Mouse (Mus musculus) forebrain, postnatal 0 days (tissue): Measurements from ENCODE around the gene Eif3k. TPM values are rescaled to one million over a fixed set of nuclear protein-coding genes. Genes with fewer than 3 reads are reported as not detected.

Experiments
- ATAC-seq: fragments of 200-750 bp; cut with Nextera tagmentation; 2 replicates; pipeline ENCODE4 v1.8.0; 2017; ENCODE audit warnings: mild to moderate bottlenecking, moderate library complexity
- DNase-seq: peaks from one replicate; pipeline ENCODE4 v3.0.0-alpha.2; 2015
- H3K27ac ChIP-seq: fragments of 300-500 bp; sonication (generic); 2 replicates; pipeline ENCODE4 v1.5.1; 2014; ENCODE audit warnings: low read depth, mild to moderate bottlenecking, antibody characterized with exemption, low read length, moderate library complexity, mixed read lengths
- H3K27me3 ChIP-seq: fragments of 300-500 bp; sonication (generic); 2 replicates; pipeline ENCODE4 v1.6.1; 2014; ENCODE audit warnings: mild to moderate bottlenecking, low read length, mixed read lengths; ENCODE audit not compliant: insufficient read depth
- H3K36me3 ChIP-seq: fragments of 300-500 bp; sonication (generic); 2 replicates; pipeline ENCODE4 v1.6.1; 2014; ENCODE audit warnings: mild to moderate bottlenecking, moderate library complexity; ENCODE audit not compliant: insufficient read depth
- H3K4me1 ChIP-seq: fragments of 300-500 bp; sonication (generic); 2 replicates; pipeline ENCODE4 v1.6.1; 2014; ENCODE audit warnings: antibody characterized with exemption; ENCODE audit not compliant: insufficient read depth
- H3K4me2 ChIP-seq: fragments of 300-500 bp; sonication (generic); 2 replicates; pipeline ENCODE4 v1.6.1; 2014; ENCODE audit warnings: low read depth, mild to moderate bottlenecking, moderate library complexity
- H3K4me3 ChIP-seq: fragments of 300-500 bp; sonication (generic); 2 replicates; pipeline ENCODE4 v1.5.1; 2014; ENCODE audit warnings: low read depth, low read length, mixed read lengths
- H3K9ac ChIP-seq: fragments of 300-500 bp; sonication (generic); 2 replicates; pipeline ENCODE4 v1.6.1; 2014; ENCODE audit warnings: mild to moderate bottlenecking
- H3K9me3 ChIP-seq: fragments of 300-500 bp; sonication (generic); 2 replicates; pipeline ENCODE4 v1.6.1; 2016; ENCODE audit warnings: low read length
- CTCF ChIP-seq: sonication (generic); IDR thresholded peaks from 2 replicates; pipeline ENCODE4 v1.5.1; 2016; ENCODE audit warnings: antibody characterized with exemption, control low read depth, low read depth
- WGBS: fragments of 180-500 bp; shearing (Covaris S2); extraction: QIAGEN DNeasy Blood & Tissue Kit; methylation state at CpG from one replicate; pipeline ENCODE4 v1.1.7; 2014; 5-methylcytosine and 5-hydroxymethylcytosine counted together
- polyA plus RNA-seq: library from polyadenylated mRNA; unstranded; fragments of >200 nt; fragmentation: Nextera tagmentation; extraction: Ambion mirVana; gene quantifications from 2 replicates; pipeline ENCODE4 v1.2.1, GENCODE M21; 2015
- total RNA-seq: library from RNA; depleted of rRNA; stranded (reverse); fragments of >200 nt; gene quantifications from 2 replicates; pipeline ENCODE4 v1.2.3, GENCODE M21; 2014

The Eif3k gene
- total and polyA plus RNA-seq, 2 experiments from 2014 or later, result 318 to 360 TPM

DNA sequence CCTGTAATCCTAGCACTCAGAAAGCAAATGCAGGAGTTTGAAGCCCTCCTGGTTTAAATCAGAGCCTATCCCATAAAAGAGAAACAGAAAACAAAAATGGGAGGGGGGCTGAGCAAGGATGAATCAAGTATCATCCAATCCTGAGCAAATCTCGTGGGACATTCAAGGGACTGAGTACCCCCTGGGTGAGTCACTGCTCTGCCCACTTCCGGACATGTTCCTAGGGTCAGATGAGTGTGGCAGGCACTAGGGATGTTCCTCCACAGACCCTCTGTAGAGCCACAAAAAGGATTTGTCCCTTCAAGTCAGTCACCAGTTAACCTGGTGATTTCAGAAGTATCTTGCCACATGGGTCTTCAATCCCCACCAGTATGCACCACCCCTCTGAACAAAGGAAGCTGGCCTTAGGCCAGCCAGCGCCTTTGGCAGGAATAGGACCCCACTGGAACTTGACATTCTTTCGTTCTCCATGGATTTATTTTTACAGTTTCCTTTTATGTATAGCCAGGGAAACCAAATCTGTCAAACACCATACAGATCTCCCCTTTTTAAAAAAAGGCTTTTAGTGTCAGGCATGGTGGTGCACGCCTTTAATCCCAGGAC lies 26.3 kb downstream of the Eif3k start:
- Histone ChIP-seq H3K9ac (no peak overlapping the region), H3K27me3 (no peaks in the 10 kb centered on the region), H3K4me3 (no peak overlapping the region), H3K4me2 (no peak overlapping the region), H3K4me1 (peaks cover 16% of the 10 kb centered on the region), H3K9me3 (no peaks in the 10 kb centered on the region), H3K36me3 (no peaks in the 10 kb centered on the region), H3K27ac (no peak overlapping the region)
- ATAC-seq, result no peak
- DNase-seq, result no peak
- 33% methylated on average over 5 of the region's 5 CpGs for WGBS
- TF ChIP-seq CTCF, result no peak

DNA sequence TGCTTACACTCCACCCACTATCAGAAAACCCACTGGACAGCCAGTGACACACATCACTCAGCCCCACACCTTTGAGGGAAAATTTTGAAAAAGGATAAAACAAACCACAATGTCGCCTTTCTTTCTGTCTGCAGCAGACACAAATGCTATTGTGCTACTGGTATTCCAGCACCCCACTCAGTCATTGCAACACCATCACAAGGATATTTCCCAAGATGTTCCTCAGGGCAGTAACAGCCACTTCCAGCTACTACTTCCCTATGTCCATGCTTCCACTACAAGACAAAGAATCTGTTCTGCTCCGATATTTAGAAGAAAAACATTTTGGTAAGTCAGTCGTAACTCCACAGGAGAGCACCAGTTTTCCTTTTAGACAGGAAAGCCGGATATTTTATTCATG lies 26.9 kb downstream of the Eif3k start:
- Histone ChIP-seq H3K9me3 (no peaks in the 10 kb centered on the region), H3K4me3 (no peak overlapping the region), H3K36me3 (no peaks in the 10 kb centered on the region), H3K27me3 (no peaks in the 10 kb centered on the region), H3K4me1 (peaks cover 10% of the 10 kb centered on the region), H3K27ac (no peak overlapping the region), H3K4me2 (no peak overlapping the region), H3K9ac (no peak overlapping the region)
- DNase-seq (no peak), ATAC-seq (no peak)
- no peak for TF ChIP-seq CTCF
- 70% methylated on average over 4 of the region's 4 CpGs for WGBS

DNA sequence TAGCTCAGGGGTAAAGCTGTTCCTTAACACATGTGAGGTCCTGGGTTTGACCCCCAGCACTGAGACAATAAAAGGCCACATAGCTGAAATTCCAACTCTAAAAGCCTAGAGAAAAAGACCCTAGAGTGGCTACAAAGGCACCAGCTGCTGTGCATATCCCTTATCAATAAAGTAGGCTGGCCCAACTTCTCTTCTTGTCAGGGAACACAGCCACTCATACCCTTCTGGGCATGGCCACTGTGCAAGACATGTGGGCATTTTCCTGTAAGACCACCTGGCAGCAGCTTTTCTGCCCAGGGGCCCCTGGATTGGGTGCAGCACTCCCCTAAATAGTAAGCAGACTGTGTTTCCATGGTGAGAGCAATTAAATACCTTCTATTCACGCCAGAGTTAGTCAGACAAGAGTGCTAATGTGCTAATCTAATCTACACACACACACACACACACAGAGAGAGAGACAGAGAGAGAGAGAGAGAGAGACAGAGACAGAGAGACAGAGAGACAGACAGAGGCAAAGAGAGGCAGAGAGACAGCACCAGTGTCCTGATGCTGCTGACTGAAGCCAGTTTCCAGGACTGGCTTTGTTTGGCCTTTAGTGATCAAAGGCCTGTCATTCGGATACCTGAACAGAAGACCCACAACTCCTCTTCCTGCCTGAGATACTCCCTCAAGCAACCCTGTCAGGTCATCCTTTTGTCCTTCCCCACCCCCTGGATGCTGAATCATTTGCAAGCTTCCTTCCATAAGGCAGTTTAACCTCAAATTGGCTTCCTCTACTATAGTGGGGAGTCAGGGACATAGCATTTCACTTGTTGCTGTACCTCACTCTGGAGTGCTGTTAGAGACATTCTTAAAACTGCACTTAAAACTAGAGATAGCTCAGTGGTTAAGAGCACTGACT lies 27.9 kb downstream of the Eif3k start:
- ATAC-seq, result peak; percentile 54
- no peak for TF ChIP-seq CTCF
- Histone ChIP-seq H3K4me3 (no peak overlapping the region), H3K36me3 (no peaks in the 10 kb centered on the region), H3K9me3 (no peaks in the 10 kb centered on the region), H3K4me1 (peaks cover 8% of the 10 kb centered on the region; the same call in 1 of the 2 replicates), H3K27ac (peak overlapping the region; percentile 50; the same call in 1 of the 2 replicates), H3K27me3 (no peaks in the 10 kb centered on the region), H3K4me2 (no peak overlapping the region), H3K9ac (no peak overlapping the region)
- 10% methylated on average over 2 of the region's 2 CpGs for WGBS
- DNase-seq, result peak; percentile 24

DNA sequence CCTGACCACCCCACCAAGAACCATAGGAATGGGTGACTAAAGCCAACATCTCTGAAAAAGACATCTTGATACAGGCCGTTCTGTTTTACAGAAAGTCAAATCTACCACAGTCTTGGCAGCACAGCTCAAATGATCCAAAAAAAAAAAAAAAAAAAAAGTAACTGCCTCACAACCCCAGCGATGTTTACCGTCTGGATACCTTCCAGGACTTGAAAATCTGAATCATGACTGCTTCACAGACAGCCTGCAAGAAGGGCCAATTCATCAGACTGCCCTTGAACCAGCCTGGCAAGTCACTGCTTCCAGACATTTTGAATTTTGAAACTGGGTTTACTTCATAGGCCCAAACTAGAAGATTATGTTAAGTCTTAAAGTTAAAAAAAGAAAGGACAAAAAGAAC lies 28.9 kb downstream of the Eif3k start:
- no peak for ATAC-seq
- WGBS, result 13% methylated on average over 3 of the region's 3 CpGs
- H3K9ac ChIP-seq, result no peak overlapping the region
- H3K27me3 ChIP-seq, result no peaks in the 10 kb centered on the region
- no peaks in the 10 kb centered on the region for H3K9me3 ChIP-seq
- H3K4me2 ChIP-seq, result no peak overlapping the region
- no peak overlapping the region for H3K4me3 ChIP-seq
- no peaks in the 10 kb centered on the region for H3K36me3 ChIP-seq
- H3K27ac ChIP-seq, result no peak overlapping the region
- peak; percentile 26 for DNase-seq
- no peak for TF ChIP-seq CTCF
- peaks cover 8% of the 10 kb centered on the region; the same call in 1 of the 2 replicates for H3K4me1 ChIP-seq

DNA sequence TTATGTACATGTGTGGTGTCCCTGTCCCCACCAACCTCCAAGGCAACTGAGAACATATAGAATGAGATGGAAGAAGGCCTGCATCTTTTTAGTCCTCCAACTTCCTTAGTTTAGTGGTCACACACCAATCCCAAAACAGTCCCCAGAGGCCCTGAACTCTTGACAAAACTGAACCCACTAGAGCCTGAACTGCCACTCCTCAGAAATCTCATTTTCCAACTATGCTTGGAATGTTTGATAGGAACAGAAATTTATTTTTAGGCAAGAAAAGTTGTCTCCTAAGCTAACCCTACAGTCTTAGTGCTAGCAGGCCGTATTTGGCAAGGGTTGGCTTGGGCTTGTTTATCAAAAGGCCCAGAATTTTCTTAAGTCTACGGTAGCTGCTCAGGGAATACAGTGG lies 29.9 kb downstream of the Eif3k start:
- 89% methylated on average over 2 of the region's 2 CpGs for WGBS
- Histone ChIP-seq H3K27me3 (no peaks in the 10 kb centered on the region), H3K9ac (no peak overlapping the region), H3K4me3 (no peak overlapping the region), H3K27ac (no peak overlapping the region), H3K4me2 (no peak overlapping the region), H3K36me3 (no peaks in the 10 kb centered on the region), H3K4me1 (peaks cover 8% of the 10 kb centered on the region; the same call in 1 of the 2 replicates), H3K9me3 (no peaks in the 10 kb centered on the region)
- no peak for TF ChIP-seq CTCF
- DNase-seq (no peak), ATAC-seq (no peak)

DNA sequence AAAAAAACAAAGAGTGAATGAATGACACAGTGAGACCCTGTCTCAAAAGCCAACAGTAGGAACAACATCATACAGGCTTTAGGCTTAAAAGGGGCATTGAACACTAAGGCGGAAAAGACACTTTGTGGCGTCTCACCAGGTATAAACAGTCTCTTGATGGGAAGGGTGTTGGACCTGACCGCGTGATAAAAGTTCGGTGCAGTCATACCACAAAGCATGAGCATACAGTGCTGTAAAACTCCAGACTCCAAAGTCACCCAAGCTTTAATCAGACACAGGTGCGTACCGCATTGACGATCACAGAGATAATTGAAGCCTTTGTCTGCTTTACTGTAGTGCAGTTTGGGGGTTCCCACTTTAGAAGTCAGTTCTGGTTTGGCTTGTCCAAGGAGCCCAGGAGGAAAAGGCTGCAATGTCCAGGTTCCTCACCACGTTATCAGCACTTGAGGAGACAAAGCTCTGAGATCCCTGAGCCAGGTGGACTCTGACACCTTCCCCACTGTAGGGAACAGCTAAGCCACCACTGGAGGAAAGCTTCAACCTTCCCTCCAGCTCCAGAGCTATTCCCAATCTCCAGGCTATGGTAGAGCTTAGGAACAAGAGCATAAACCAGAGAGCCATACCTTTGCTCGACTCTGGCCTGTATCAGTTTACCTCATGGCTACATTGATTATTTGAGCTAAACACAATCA lies 31.2 kb downstream of the Eif3k start:
- H3K27me3 ChIP-seq, result no peaks in the 10 kb centered on the region
- no peak overlapping the region for H3K27ac ChIP-seq
- no peak for DNase-seq
- H3K4me2 ChIP-seq, result no peak overlapping the region
- no peak overlapping the region for H3K9ac ChIP-seq
- peaks cover 17% of the 10 kb centered on the region; the same call in 1 of the 2 replicates for H3K4me1 ChIP-seq
- H3K4me3 ChIP-seq, result no peak overlapping the region
- ATAC-seq, result no peak
- WGBS, result 95% methylated on average over 10 of the region's 10 CpGs
- no peaks in the 10 kb centered on the region for H3K36me3 ChIP-seq
- TF ChIP-seq CTCF, result no peak
- H3K9me3 ChIP-seq, result no peaks in the 10 kb centered on the region
